Mouse (Mus musculus) adrenal gland, adult 2 months (tissue): ENCODE data around the gene Cntd1. TPM values are rescaled to one million over a fixed set of nuclear protein-coding genes. Genes with fewer than 3 reads are reported as not detected.
"Not testable (repeated sequence)": the region's sequence is repeated elsewhere in the genome, so short reads cannot be mapped to it uniquely, and the experiment has no call there.

Source experiments
- DNase-seq: peaks from one replicate; pipeline ENCODE4 v3.0.0; 2021
- polyA plus RNA-seq: library from polyadenylated mRNA; depleted of rRNA; stranded (reverse); fragments of >200 nt; gene quantifications from 2 replicates; pipeline ENCODE4 v1.2.3, GENCODE M21; 2012; rRNA removed
- total RNA-seq, 2 experiments: library from RNA; stranded (reverse); gene quantifications; 2 replicates each; pipeline ENCODE4 v1.2.3; 2021

Gene Cntd1
- total and polyA plus RNA-seq, 3 experiments, result 0.11 to 0.38 (median 0.32) TPM

DNA sequence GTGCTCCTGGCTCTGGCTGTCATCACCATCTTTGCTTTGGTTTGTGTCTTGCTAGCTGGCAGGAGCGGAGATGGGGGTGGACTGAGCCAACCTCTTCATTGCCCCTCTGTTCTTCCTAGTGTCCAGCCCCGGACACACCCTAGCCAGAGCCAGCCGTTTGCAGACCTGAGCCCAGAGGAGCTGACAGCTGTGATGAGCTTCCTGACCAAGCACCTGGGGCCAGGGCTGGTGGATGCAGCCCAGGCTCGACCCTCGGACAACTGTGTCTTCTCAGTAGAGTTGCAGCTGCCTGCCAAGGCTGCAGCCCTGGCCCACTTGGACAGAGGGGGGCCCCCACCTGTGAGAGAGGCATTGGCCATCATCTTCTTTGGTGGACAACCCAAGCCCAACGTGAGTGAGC is 52.1 kb downstream of the Cntd1 start:
- not testable (repeated sequence) for DNase-seq

GRCm38 (mm10) chr11:101332537-101332936 is 53.7 kb downstream of the Cntd1 start:
- no peak for DNase-seq

GRCm38 (mm10) chr11:101334023-101334422 is 55.2 kb downstream of the Cntd1 start:
- DNase-seq, result no peak

GRCm38 (mm10) chr11:101334516-101334915 is 55.7 kb downstream of the Cntd1 start:
- DNase-seq, result no peak

DNA sequence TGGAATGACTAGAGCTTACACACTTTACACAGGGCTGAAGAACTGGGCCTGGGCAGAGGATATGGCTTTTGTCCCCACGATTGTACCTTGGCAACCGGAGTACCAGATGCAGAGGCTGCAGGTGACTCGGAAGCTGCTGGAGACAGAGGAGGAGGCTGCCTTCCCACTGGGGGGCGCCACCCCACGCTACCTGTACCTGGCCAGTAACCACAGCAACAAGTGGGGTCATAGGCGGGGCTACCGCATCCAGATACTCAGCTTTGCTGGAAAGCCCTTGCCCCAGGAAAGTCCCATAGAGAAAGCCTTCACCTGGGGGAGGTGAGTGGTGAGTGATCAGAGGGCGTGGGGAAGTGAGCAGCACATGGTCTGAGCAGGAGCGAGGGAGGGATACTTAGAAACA is 56.9 kb downstream of the Cntd1 start:
- DNase-seq, result no peak

- peak; percentile 16 for DNase-seq
Measured at GRCm38 (mm10) chr11:101338123-101338760, 59.4 kb downstream of the Cntd1 start.

Other genes with a start within 250 kb of the Cntd1 start
- gene Naglu, start 209.0 kb upstream of the Cntd1 start, total RNA-seq, result 10 to 100 TPM; 38.0 to 42.5 TPM
- gene Naglu, start 209.0 kb upstream of the Cntd1 start, polyA plus RNA-seq, result 102 and 120 TPM in 2 replicates
- 1 to 10 TPM; 1.1 to 2.5 TPM for gene Hsd17b1, start 200.6 kb upstream of the Cntd1 start, total RNA-seq
- 2.1 and 2.3 TPM in 2 replicates for gene Hsd17b1, start 200.6 kb upstream of the Cntd1 start, polyA plus RNA-seq
- gene Coasy, start 196.4 kb upstream of the Cntd1 start, total RNA-seq, result 10 to 100 TPM; 86.9 to 90.5 TPM
- gene Coasy, start 196.4 kb upstream of the Cntd1 start, polyA plus RNA-seq, result 178 and 187 TPM in 2 replicates
- gene Mlx, start 191.7 kb upstream of the Cntd1 start, total RNA-seq, result 10 to 100 TPM; 57.8 to 72.3 TPM
- 36.3 and 42.4 TPM in 2 replicates for gene Mlx, start 191.7 kb upstream of the Cntd1 start, polyA plus RNA-seq
- 1 to 10 TPM; 3.6 to 5.9 TPM for gene Psmc3ip, start 183.6 kb upstream of the Cntd1 start, total RNA-seq
- gene Psmc3ip, start 183.6 kb upstream of the Cntd1 start, polyA plus RNA-seq, result 0.38 and 0.71 TPM in 2 replicates
- gene Retreg3, start 159.1 kb upstream of the Cntd1 start, total RNA-seq, result 10 to 100 TPM; 50.7 to 50.9 TPM
- 41.7 and 46.9 TPM in 2 replicates for gene Retreg3, start 159.1 kb upstream of the Cntd1 start, polyA plus RNA-seq
- 10 to 100 TPM; 42.9 to 43.0 TPM for gene Tubg1, start 159.1 kb upstream of the Cntd1 start, total RNA-seq
- 15.2 and 42.7 TPM in 2 replicates for gene Tubg1, start 159.1 kb upstream of the Cntd1 start, polyA plus RNA-seq
- 1 to 10 TPM; 6.2 to 7.5 TPM for gene Tubg2, start 123.1 kb upstream of the Cntd1 start, total RNA-seq
- gene Tubg2, start 123.1 kb upstream of the Cntd1 start, polyA plus RNA-seq, result 5.5 and 6.0 TPM in 2 replicates
- gene Cntnap1, start 108.5 kb upstream of the Cntd1 start, total RNA-seq, result 1 to 10 TPM; 6.8 TPM
- 9.3 and 9.4 TPM in 2 replicates for gene Cntnap1, start 108.5 kb upstream of the Cntd1 start, polyA plus RNA-seq
- 10 to 100 TPM; 19.4 to 39.7 TPM for gene Plekhh3, start 107.7 kb upstream of the Cntd1 start, total RNA-seq
- gene Plekhh3, start 107.7 kb upstream of the Cntd1 start, polyA plus RNA-seq, result 112 and 122 TPM in 2 replicates
- under 1 TPM; 0.26 to 0.83 TPM for gene Ccr10, start 103.6 kb upstream of the Cntd1 start, total RNA-seq
- 0.84 and 1.6 TPM in 2 replicates for gene Ccr10, start 103.6 kb upstream of the Cntd1 start, polyA plus RNA-seq
- 10 to 100 TPM; 31.3 to 35.0 TPM for gene Ezh1, start 52.5 kb upstream of the Cntd1 start, total RNA-seq
- 17.1 and 20.1 TPM in 2 replicates for gene Ezh1, start 52.5 kb upstream of the Cntd1 start, polyA plus RNA-seq
- 10 to 100 TPM; 46.5 to 46.9 TPM for gene Ramp2, start 33.0 kb upstream of the Cntd1 start, total RNA-seq
- 109 and 114 TPM in 2 replicates for gene Ramp2, start 33.0 kb upstream of the Cntd1 start, polyA plus RNA-seq
- 100 to 1,000 TPM; 102 to 116 TPM for gene Vps25, start 25.3 kb upstream of the Cntd1 start, total RNA-seq
- gene Vps25, start 25.3 kb upstream of the Cntd1 start, polyA plus RNA-seq, result 186 and 204 TPM in 2 replicates
- 1 to 10 TPM; 2.1 to 3.7 TPM for gene Wnk4, start 18.4 kb upstream of the Cntd1 start, total RNA-seq
- gene Wnk4, start 18.4 kb upstream of the Cntd1 start, polyA plus RNA-seq, result 0.62 and 0.94 TPM in 2 replicates
- 10 to 100 TPM; 68.3 to 84.3 TPM for gene Coa3, start 102 bp downstream of the Cntd1 start, total RNA-seq
- 380 and 465 TPM in 2 replicates for gene Coa3, start 102 bp downstream of the Cntd1 start, polyA plus RNA-seq
- gene Becn1, start 23.3 kb downstream of the Cntd1 start, total RNA-seq, result 100 to 1,000 TPM; 107 to 160 TPM
- 81.6 and 126 TPM in 2 replicates for gene Becn1, start 23.3 kb downstream of the Cntd1 start, polyA plus RNA-seq
- gene Psme3, start 37.2 kb downstream of the Cntd1 start, total RNA-seq, result 100 to 1,000 TPM; 129 to 161 TPM
- 31.7 and 45.2 TPM in 2 replicates for gene Psme3, start 37.2 kb downstream of the Cntd1 start, polyA plus RNA-seq
- 1 to 10 TPM; 4.9 to 5.5 TPM for gene Aoc2, start 46.1 kb downstream of the Cntd1 start, total RNA-seq
- 6.3 and 7.7 TPM in 2 replicates for gene Aoc2, start 46.1 kb downstream of the Cntd1 start, polyA plus RNA-seq
- gene Aoc3, start 51.6 kb downstream of the Cntd1 start, total RNA-seq, result 10 to 100 TPM; 48.4 to 76.6 TPM
- gene Aoc3, start 51.6 kb downstream of the Cntd1 start, polyA plus RNA-seq, result 69.3 and 101 TPM in 2 replicates
- gene G6pc, start 88.5 kb downstream of the Cntd1 start, total RNA-seq, result 10 to 100 TPM in 1 of 2 experiments, 1 to 10 TPM in 1; 1.8 to 24.0 TPM
- 0.13 and 0.26 TPM in 2 replicates for gene G6pc, start 88.5 kb downstream of the Cntd1 start, polyA plus RNA-seq
- 10 to 100 TPM; 21.8 to 38.2 TPM for gene Aarsd1, start 138.6 kb downstream of the Cntd1 start, total RNA-seq
- gene Aarsd1, start 138.6 kb downstream of the Cntd1 start, polyA plus RNA-seq, result 25.0 and 28.1 TPM in 2 replicates
- gene Gm27029, start 145.8 kb downstream of the Cntd1 start, total RNA-seq, result 1 to 10 TPM; 1.9 to 5.6 TPM
- 0.24 TPM in 1 of 2 replicates, not detected in the other for gene Gm27029, start 145.8 kb downstream of the Cntd1 start, polyA plus RNA-seq
- 10 to 100 TPM; 23.7 to 24.4 TPM for gene Rundc1, start 146.1 kb downstream of the Cntd1 start, total RNA-seq
- 22.0 and 22.1 TPM in 2 replicates for gene Rundc1, start 146.1 kb downstream of the Cntd1 start, polyA plus RNA-seq
- gene Ptges3l, start 146.3 kb downstream of the Cntd1 start, total RNA-seq, result 1 to 10 TPM; 2.1 to 4.3 TPM
- gene Ptges3l, start 146.3 kb downstream of the Cntd1 start, polyA plus RNA-seq, result 0.93 and 1.1 TPM in 2 replicates
- gene Rpl27, start 163.3 kb downstream of the Cntd1 start, total RNA-seq, result 10 to 100 TPM; 34.0 to 75.2 TPM
- 133 and 183 TPM in 2 replicates for gene Rpl27, start 163.3 kb downstream of the Cntd1 start, polyA plus RNA-seq
- gene Ifi35, start 169.4 kb downstream of the Cntd1 start, total RNA-seq, result 10 to 100 TPM; 33.2 to 40.5 TPM
- gene Ifi35, start 169.4 kb downstream of the Cntd1 start, polyA plus RNA-seq, result 32.3 and 44.1 TPM in 2 replicates
- gene Rnd2, start 186.0 kb downstream of the Cntd1 start, total RNA-seq, result 10 to 100 TPM in 1 of 2 experiments, 1 to 10 TPM in 1; 6.0 to 12.9 TPM
- 6.0 and 11.3 TPM in 2 replicates for gene Rnd2, start 186.0 kb downstream of the Cntd1 start, polyA plus RNA-seq
- gene Vat1, start 187.2 kb downstream of the Cntd1 start, total RNA-seq, result 100 to 1,000 TPM in 1 of 2 experiments, 10 to 100 TPM in 1; 95.6 to 189 TPM
- 151 and 157 TPM in 2 replicates for gene Vat1, start 187.2 kb downstream of the Cntd1 start, polyA plus RNA-seq